Mouse (Mus musculus) bone marrow macrophage, adult 2 months (primary cell): ENCODE measurements around the gene Yeats2.

Source experiments
- CTCF ChIP-seq: IDR thresholded peaks from 2 replicates; pipeline ENCODE4 v1.5.1; 2012; ENCODE audit warnings: low read depth, mild to moderate bottlenecking, low read length, moderate library complexity
- POLR2A ChIP-seq: IDR thresholded peaks from 2 replicates; pipeline ENCODE4 v1.6.1; 2012; ENCODE audit warnings: mild to moderate bottlenecking, low read depth, low read length, borderline replicate concordance

GRCm38 (mm10) chr16:20279395-20279794 is 138.5 kb downstream of the Yeats2 start:
- TF ChIP-seq POLR2A (no peak), CTCF (no peak)
